Mouse (Mus musculus): ENCODE data around the gene Sptan1.
A peak's percentile ranks its signal among the peaks of the same experiment; 100 is the strongest.

Sptan1 gene

DNA sequence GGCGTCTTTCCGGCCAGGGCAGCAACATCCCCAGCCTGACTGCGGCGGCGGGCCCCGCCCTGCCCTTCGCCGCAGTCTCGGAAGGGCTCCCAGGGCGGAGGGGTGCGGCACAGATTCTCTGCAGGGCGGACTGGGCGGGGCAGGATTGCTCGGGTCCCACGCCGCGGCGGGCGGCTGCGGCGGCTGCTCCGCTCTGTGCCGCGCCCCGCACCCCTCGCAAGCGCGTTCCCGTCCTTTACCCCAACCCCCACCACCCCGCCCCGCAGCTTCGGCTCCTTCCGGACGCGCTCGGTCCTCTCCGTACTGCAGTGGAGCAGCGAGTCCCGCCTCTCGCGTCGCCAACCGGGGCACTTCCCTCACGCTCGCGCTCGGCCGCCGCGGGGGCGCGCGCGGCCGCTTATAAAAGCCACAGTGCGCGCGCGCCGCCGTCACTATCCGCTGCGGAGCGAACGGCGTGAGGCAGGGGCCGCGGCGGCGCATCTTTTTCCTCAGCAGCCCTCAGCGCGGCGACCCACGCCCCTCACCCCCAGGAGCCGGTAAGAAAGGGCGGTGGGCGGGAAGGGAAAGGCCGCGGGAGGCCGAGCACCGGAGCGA is at the start of gene Sptan1:
Gene Sptan1, plus strand, starts transcription at position 311 of the 594 bp plus-strand sequence.
- peak; percentile 98 for DNase-seq

DNA sequence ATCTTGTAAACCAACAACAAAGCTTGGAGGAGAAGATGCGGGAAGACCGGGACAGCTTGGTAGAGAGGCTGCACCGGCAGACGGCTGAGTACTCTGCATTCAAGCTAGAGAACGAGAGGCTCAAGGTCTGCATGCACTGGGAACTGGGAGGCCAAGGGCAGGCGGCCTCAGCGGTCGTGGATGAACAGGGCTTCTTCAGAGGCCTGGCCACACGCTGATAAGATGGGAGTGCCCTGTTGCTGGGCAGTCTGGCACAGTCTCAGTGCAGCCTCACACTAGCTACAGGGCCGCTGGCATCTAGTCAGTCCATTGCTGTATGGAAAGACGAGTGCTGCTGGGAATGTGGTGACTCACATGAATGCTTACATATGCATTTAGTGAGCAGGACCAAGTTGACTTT is 47.7 kb upstream of the Sptan1 start:
- no peak for DNase-seq

DNA sequence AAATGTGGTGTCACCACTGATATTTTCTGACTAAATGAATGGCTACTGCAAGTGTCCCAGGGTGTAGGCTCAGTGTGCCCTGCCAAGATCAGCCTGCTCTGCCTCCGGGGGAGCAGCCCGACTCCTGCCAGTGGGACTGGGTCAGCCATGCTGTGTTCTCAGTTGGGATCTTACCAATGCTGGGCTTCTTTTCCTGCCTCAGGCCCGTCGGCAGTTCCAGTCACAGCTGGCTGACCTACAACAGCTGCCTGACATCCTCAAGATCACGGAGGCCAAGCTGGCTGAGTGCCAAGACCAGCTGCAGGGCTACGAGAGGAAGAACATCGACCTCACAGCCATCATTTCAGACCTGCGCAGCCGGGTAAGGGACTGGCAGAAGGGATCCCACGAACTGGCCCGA is 43.3 kb upstream of the Sptan1 start:
- peak; percentile 71 to 89 for DNase-seq

DNA sequence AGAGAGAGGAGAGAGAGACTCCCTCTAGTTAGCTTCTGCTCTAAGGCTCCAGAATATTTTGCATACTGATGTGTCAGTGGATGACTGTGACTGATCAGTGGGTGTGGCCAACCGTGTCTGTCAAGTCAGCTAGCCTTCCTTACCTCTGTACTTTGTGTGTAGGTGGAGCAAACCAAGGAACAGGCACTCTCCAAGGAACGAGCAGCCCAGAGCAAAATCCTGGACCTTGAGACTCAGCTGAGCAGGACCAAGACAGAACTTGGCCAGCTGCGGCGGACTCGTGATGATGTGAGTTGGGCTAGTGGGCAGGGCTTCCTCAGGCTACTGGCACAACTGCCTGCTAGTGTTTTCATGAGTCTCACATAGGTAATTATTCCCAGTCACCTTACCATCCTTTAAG is 38.8 kb upstream of the Sptan1 start:
- no peak for DNase-seq

DNA sequence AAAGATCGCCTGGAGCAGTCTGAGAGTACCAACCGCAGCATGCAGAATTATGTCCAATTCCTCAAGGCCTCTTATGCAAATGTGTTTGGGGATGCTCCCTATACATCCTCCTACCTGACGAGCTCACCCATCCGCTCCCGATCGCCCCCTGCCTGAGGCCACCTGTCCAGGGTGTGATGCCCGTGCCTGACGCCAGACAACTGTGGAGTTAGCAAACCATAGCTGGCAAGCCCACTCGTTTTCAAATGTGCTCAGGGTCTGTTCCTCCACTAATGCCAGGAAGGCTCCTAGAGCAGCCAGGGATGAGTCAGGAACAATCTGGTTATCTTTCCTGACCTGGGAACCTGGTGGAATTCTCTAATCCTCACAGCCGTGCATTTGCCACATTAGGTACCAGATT is 34.9 kb upstream of the Sptan1 start:
- DNase-seq: no peak

DNA sequence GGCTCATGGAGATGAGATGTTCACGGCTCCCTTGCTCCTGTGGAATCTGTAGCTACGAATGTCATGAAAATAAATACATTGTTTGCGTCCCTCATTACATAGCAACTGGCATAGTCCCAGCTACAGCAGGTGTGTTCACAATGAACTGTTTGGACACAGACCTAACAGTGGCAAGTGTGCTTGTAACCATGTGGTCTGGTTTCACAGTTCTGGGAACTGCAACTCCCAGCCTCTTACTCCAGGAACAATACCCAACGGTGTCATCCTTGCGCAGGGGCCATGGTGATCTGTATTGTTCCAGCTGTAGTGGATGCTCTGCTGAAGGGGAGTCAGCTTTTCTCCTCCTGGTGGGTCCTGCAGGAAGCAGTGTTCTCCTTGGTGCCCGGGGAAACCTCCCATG is 34.2 kb upstream of the Sptan1 start:
- no peak for DNase-seq

DNA sequence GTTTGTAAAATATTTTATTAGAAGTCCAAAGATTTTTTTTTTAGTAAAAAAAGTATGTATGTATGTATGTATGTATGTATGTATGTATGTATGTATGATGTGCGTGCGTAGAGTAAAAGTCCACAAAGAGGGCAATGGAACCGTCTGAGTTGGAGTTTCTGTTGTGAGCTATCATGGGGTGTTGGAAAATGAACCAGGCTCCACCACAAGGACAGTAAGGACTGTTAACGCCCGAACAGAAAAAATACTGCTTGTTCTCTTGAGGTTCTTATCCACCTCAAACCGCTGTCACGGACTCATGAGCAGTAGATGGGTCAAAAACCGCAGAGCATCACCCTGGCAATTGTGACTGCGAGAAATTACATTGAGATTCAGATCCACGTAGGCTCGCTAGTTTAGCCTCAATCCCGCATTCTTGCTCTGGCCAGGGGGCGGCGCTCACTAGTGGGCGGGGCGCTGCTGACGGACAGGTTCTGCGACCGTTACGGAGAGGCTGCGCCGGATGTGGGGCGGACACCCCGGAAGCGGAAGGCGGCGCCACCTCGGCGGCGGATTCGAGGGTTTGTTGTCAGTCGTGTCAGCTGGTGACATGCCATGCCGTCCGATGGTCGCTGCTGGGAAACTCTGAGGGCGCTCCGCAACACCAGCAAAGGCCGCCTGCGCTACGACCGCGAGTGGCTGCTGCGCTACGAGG is 30.3 kb upstream of the Sptan1 start, which contains the start of gene Gle1:
Gene Gle1, plus strand, starts transcription at position 521 of the 694 bp plus-strand sequence.
- peak; percentile 97 to 98 for DNase-seq

DNA sequence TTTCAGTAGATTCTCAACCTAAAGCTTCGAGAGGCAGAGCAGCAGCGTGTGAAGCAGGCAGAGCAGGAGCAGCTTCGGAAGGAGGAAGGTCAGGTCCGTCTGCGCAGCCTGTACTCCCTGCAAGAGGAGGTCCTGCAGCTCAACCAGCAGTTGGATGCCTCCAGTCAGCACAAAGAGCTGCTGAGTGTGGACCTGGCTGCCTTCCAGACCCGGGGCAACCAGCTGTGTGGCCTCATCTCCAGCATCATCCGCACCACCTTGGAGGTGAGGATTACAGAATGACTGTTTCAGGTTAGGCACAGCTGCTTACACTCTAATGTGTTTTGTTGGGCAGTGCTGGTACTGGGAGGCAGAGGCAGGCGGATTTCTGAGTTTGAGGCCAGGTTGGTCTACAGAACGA is 25.3 kb upstream of the Sptan1 start:
- DNase-seq: no peak

DNA sequence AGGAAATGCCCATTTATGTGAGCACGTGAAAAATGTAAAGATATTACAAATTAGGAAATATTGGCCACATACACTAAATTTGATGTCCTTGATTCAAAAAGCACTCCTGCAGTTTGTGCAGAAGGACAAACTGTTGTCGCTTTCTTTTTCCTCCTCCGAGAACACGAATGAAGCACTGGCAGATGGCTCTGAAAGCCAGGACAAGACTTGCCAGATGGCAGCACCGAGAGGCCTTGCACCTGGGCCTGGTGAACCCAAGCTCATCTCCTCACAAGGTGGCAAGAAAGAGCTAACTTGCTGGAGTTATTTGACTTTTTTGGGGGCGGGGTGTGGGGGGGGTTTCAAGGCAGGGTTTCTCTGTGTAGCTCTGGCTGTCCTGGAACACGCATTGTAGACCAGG is 24.5 kb upstream of the Sptan1 start:
- DNase-seq: no peak

DNA sequence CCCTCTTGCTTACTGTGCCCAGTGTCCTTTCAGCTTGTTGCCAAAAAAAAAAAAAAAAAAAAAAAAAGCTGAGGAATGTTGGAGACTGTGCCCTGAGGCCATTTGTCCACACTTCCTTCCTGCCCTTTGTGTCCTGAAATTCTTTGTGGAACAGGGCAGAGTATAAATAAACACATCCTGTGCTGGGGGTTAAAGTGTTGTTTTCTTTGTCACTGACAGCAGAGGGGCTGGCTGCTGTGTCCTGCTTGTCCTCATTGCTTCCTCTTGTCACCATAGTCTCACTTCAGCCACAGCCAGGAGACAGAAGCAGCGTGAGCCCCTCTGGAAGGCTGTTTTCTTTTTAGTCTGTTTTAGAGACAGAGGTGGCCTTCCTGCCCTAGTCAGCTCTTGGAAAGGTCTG is 20.6 kb upstream of the Sptan1 start:
- DNase-seq: peak; percentile 49 to 68

DNA sequence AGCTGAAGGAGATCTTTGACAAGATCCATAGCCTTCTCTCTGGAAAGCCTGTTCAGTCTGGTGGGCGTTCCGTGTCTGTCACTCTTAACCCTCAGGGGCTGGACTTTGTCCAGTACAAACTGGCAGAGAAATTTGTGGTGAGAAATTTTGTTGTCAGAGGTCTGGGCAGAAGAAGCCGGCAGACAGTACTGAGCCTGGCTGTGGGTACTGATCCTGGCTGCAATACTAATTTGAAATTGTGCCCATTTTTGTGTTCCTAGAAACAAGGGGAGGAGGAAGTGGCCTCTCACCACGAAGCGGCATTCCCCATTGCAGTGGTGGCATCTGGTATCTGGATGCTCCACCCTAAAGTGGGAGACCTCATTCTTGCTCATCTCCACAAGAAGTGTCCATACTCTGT is 16.5 kb upstream of the Sptan1 start:
- DNase-seq: no peak

DNA sequence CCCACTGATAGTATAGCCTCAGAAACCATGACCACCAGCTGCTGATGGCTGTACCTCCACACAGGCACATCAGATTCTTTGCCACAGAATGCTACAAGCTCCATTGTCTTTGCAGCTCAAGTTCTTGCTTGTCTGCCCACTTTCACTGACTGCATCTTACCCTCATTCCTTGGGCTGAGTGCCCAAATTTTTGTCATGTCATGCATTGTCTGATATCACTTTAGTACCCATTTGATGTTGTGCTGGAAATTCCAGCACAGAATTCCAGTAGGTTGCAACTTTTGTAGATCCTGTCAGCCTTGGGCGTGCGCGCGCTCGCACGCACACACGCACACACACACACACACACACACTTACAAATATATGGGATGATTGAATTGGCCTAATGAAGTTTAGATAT is 4.1 kb upstream of the Sptan1 start:
- DNase-seq: no peak

DNA sequence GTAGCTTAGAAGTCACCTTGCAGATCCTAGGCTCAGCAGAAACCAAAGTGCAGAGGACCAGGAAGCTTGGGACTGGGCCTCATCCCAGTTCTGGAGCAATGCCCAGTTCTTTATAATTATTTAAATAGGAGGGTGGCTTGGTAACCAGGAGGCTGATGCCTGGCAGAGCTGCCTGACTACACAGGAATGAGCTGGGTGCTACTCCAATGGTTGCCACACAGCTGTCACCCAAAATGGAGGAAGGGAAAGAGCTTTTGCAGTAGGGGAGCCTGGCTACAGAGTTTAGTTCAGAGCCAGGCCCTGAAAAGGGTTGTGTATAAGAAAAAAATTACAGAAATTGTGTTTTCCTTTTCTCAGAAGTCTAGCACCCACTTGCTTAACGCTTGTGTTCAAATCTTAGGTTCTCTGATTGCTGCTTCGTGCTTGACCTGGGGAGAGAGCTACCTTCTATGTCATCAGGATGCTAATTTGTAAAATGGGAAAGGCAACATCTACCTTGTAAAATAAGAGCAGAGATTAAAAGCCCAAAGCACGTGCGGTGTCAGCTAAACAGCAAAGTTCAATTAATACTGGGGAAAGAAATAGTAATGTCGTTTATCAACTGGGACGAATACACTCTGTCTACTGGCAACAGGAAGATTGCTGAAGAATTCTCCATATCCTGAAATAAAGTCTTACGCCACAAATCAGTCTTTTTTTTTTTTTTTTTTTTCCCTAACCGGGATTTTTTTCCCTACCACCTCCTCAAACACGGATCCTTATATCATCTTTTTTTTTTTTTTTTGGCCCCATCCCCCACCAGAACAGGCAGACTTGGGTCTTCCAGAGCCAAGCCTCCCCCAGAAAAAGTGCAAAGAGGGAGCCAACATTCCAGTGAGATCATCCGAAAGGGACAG is 758 bp upstream of the Sptan1 start:
- peak; percentile 53 to 71 for DNase-seq

DNA sequence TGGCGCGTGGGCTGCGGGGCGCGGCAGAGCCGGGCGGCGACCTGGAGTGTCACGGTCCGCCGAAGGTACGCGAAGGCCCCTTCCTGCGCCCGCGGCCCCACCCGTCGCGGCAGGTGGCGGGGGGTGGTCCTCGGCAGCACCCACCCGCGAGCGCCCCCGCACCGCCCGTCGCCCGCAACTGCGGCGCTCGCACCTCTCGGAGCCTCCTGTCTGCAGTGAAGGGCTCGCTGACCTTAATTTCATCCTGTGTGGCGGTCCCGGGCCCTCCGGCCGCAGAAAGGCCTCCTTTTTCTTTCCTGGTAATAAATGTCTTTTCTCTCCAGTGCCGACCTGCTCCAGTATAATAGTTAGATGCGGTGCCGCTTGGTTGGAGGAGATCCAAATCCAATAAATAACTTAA is 546 bp downstream of the Sptan1 start:
- DNase-seq: peak; percentile 56 to 68

DNA sequence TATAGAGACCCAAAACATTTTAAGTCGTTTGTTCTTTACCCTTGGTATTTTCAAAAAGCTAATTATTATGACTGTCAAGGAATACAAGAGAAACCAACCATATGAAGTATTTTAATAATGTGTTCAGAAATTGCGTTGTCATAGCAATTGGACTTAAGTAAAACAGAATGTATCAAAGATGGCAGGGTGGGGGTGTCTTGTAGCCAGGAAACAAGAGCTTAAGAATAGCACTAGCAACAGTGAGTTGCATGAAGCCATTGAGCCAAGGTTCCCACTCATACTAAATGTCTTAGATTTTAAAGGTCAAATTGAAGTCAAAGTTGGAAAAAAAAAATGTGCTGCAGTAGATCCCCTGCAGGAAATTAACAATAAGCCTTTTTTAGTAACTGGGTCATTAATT is 1.5 kb downstream of the Sptan1 start:
- DNase-seq: no peak

DNA sequence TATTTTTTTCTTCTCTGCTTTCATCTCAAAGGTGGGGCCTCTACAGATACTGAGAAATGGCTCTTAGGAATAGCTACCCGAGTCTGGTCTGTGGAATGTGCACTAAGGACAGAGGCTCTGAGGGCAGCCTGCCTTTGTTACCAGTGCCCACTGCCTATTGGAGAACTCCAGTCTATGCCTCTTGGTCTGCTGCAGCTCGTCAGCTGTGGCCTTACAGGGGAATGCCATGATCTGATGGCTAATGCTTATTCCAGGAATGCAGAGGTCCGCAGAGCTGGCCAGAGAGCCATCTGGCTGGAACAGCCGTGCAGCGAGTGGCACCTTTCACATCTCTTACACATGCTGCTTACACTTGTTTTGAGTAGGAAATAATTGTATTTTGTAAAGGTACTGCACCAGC is 2.4 kb downstream of the Sptan1 start:
- no peak for DNase-seq

DNA sequence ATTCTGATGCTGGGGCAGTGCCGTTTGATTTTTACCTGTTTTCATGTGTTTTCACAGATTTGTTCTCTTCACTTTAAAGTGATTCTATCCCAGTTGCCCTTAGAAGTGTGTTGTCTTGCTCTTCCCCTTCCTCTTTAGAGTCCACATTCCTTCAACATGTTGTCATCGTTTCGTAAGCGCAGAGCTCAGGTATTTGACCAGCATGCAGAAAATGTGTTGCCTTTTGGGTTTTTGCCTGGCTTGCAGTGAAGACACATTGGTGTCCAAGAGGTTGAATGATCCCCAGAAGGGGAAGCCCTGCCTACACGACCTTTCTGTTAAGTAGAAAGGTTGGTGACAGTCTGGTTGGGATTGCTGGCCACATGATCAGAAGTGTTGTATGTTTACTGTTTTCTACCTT is 3.3 kb downstream of the Sptan1 start:
- DNase-seq: peak in 1 of 2 experiments; percentile 16

DNA sequence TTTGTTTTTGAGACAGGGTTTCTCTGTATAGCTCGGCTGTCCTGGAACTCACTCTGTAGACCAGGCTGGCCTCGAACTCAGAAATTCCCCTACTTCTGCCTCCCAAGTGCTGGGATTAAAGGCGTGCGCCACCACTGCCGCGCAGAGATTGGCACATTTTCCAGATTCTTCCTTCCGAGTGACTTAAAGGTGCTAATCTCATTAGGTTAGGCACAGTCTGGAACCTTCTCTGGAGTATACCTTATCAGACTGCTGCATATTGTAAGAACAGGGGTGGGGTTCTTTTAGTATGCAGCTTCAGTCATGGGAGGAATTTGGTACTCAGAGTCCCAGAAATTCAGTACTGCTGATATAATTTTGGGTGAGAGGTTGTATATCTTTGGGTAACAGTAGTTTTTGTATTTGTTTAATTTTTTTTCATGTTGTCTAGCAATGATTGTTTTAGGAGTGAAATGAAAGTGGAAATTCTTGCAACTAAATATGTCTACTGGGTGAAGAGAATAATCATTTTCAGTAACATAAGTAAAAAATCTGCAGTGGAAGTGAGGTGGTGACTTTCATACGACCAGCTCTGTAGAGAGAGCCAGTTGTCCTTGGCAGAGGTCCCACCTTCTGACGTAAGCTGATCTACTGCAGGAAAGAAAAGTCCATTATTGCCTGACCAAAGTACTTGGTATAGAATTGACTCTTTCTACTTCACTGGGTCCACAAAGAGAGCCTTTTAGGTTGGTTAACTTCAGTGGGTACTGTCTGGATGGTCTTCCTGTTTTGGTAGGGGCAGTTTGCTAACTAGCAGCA is 6.7 kb downstream of the Sptan1 start:
- peak; percentile 72 to 85 for DNase-seq

DNA sequence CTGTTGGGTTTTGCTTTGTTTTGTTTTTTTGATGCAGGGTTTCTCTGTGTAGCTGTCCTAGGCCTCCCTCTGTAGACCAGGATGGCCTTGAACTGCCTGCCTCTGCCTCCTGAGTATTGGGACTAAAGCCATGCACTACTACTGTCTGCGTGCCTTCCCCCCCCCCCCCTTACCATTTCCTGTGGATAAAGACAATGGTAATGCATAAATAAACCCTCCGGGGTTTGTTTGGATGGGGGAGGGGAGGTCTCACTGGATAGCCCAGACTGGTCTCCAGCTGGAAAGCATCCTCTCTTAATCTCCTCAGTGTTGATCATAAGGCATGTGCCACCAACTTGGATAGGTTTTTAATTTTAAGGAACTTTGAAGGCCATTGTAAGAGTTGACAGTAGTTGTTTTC is 8.2 kb downstream of the Sptan1 start:
- DNase-seq: peak; percentile 44 to 51

DNA sequence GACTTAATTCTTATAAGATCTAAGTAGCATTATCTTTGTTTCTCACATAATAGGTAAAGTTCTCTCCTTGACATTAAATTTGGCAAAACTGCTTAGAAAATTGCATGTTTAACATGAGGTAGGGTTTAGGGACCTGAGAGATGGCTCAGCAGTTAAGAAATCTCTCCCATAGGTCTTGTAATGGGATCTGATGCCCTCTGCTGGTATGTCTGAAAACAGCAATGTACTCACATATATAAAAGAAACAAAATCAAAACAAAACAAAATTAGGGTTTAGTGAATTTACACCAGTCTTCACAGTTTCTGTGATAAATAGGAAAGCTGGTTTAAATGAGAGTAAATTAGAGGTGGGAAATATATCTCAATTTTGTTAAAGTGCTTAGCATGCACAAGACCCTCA is 11.9 kb downstream of the Sptan1 start:
- DNase-seq: peak in 1 of 2 experiments; percentile 52

DNA sequence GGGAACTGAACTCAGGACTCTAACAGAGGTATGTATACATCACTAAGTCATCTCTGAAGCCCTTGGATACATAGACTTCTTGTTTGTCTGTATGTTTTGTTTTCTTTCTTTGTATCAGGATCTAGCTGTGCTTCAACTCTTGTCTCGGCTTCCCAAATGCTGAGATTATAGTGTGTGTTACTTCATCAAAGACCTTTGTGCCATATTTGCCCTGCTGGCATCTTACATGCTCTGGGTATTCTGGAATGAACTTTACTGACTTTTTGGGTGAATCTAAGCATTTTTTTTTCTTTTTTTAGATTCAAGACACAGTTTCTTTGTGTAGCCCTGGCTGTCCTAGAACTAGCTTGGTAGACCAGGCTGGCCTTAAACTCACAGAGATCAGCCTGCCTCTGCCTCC is 15.3 kb downstream of the Sptan1 start:
- DNase-seq: no peak

DNA sequence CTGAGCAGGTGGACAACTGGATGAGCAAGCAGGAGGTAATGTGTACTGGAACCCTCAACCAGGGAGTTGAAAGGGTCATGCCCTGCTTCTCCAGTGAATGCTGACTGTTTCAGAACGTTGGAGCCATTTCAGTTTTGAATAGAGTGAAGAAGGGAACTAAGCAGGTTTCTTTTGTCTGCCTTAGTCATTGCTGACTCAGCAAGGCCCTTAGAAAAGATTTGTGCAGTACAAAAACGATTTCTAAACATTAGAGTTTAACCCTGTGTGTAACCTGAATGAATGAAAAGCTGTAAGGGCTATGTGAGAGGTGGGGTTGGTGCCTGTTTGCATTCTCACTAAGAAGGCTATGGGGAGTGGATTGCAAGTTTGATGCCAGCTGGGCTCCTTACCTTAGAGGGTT is 26.6 kb downstream of the Sptan1 start:
- no peak for DNase-seq

DNA sequence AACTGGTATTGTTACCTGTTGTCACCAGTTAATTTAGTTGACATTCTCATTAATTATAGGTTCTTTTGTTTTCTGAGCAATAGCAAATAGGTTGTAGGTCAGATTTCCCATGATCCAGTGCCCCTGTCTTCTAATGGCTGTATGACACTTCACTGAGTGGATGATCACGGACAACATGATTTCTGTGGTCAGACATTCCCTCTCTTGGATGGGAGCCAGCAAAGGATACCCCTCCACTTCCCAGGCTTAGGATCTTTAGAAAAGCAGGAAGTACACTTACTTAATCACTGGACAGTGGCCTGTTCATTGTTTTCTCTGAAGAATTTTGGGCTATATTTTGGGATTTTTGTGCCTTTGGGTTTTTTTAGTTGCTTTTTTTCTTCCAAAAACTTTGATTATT is 43.7 kb downstream of the Sptan1 start:
- no peak for DNase-seq
